Mouse (Mus musculus) right cerebral cortex, postnatal 25 days (tissue): ENCODE results near the gene Commd1.

ENCODE experiments used
- DNase-seq: peaks from one replicate; pipeline ENCODE4 v3.0.0; 2022

Commd1 gene

DNA sequence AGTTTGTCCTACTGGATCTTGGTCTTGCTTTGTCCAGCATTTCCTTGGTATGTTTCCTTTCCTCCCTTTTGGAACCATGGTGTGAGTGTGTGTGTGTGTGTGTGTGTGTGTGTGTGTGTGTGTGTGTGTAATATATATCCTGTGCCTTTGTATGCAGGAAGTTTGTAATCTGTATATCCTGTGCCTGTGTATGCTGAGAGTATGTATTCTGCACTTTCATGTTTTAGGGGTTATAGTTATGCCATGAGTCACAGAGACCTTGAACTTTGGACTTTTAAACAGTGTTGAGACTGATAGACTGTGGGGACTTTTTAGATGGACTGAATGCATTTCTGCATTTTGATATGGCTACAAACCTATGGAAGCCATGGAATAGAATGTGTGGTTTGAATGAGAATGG, 99.3 kb downstream of the Commd1 start:
- no peak for DNase-seq

DNA sequence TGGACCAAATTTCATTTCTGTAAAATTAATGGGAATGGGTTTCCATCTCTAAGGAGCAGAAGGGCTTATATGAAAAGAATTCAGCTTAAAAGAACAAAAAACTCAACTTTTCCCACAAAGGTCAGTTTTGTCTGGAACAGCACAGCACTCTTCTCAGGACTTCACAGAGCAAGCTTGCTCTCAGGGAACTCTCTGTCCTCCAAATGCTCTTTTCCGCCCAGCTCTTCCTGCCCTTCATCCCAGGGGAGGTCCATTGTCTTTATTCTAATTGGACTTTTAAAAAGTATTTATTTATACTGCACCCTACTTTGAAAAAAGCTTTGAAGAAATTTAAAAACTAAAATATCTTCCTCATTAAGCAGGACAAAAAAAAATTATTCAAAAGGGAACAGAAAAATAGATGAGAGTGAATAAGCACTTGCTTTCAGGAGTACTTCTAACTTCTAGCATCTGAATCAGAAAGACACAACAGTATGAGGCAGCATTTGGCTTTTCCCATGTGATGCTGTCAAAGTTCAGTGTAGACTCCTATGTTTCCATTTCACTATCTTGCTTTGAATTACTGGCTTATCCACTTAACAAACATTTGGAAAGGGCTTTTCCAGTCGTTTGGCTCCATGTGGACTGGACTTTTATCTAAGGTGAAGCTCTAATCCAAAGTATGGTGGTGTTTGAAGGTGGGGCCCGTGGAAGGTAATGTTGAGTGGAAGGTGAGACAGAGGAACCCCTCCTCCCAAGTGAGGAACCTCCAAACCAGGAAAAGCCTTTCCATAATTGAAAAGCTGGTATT, 101.6 kb downstream of the Commd1 start:
- no peak for DNase-seq

- DNase-seq, result no peak
Measured at GRCm38 (mm10) chr11:22879645-22880044, 102.5 kb downstream of the Commd1 start.

DNA sequence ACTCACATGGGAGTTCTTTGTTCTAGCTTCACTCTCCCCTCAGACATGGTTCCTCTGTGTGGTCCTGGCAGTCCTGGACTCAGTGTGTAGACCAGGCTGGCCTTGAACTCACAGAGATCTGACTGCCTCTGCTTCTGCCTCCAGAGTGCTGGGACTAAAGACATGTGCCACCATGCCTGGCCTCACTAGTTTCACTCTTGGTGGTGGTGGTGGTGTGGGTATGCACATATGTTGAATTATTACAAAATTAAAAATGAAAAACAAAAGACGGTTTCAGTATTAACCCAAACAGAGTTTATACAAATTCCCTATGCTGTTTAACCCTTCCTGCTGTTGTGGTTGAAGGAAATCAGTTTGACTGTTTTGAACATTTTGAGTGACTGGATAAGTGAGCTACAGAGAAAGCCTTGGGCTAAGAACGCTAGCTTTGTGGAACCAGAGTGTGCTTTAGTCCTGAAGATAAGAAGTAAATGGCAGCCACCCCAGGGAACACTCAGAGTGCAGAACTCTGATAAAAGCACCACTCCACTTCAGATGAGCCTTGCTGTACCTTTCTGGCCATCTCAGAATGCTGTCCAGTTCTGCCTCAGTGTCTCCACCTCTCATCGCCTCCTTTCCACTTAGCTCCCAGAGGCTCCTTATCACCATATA, 105.4 kb downstream of the Commd1 start:
- no peak for DNase-seq

- DNase-seq, result no peak
Measured at GRCm38 (mm10) chr11:22875279-22875678, 106.9 kb downstream of the Commd1 start.

DNA sequence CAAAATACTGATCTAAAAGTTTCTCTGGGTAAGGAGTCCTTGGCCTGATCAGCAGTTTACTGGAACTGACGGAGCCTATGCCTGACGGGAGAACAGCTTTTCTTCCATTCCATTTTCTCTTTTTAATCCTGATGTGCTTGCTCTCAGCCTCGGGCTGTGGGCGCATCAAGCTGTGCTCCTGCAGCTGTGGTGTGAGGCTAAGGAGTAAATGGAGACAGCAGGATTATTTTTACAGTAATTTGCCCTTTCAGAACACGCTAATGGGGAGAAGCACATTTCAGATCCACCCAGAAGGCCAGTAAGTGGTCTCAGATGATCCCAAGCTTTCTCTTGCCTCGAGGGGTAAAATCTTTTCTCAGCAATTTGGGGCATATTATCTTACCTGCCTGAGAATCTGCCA, 107.4 kb downstream of the Commd1 start:
- no peak for DNase-seq

DNA sequence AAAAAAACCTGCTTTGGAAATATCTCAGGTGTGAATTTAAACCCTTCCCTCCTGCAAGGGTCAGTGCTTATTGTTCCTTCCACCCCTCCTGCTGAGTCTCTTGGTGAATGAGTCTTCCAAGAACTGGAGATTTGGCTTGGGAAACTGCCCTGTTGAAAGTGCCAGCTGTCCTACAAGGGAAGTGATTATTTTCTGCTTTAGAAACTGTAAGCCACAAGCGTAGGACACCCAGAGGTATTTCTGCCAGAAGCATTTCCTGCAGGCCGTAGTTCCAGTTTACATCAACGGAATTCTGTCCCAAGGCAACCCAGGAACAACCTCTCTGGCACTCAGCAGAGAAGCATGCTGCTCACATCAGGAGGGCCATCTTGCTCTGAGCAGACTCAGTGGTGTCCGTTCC, 108.8 kb downstream of the Commd1 start:
- no peak for DNase-seq

GRCm38 (mm10) chr11:22872307-22872680, 109.9 kb downstream of the Commd1 start:
- DNase-seq, result no peak

DNA sequence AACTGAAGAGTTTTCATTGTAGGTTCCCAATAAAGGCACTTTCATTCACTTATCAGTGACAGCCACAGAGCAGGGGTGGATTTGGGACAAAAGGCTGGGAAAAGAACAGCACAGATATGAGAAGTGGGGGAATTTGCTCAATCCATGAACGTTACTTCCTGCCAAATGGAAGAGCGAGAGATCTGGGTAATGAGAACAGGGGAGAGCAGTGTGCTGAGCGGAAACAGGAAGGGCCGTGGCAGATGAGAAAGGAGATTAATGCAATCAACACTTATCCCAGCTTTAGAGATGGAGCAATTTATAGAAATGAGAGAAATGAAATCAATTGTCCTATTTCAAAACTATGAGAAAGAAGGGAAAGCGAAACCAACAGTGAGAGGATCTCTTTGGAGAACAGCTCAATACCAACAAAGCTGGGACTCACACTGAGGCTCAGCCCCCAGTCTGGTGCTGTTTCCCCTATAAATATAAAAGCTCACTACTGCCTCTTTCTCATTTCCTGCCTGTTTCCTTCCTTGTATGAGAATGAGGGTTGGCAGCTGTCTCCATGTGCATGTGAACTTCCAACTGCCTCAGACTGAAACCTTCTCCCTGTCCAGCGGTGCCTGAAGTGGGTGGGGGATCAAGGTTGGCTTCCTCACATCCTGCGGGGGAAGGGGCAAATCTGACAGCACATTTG, 110.4 kb downstream of the Commd1 start:
- no peak for DNase-seq

- DNase-seq, result no peak
Measured at GRCm38 (mm10) chr11:22868582-22868981, 113.6 kb downstream of the Commd1 start.

DNA sequence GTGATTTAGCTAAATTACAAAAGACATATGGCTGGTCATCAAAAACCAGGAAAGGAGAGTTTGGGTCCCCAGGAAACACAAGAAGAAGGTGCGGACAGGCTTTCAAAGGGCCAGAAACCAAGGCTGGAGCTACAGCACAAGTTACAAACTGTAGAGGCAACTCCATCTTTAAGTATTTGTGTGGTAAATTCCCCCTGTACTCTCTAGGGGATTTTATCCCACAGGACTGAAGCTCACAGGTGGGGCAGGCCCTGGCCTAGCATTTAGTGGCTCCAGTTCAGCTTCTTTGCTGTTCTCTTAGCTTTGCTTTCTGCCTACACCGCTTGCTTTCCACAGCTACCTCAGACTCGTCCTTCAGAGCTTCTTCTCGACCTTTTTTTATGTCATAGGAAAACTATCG, 114.5 kb downstream of the Commd1 start:
- no peak for DNase-seq

DNA sequence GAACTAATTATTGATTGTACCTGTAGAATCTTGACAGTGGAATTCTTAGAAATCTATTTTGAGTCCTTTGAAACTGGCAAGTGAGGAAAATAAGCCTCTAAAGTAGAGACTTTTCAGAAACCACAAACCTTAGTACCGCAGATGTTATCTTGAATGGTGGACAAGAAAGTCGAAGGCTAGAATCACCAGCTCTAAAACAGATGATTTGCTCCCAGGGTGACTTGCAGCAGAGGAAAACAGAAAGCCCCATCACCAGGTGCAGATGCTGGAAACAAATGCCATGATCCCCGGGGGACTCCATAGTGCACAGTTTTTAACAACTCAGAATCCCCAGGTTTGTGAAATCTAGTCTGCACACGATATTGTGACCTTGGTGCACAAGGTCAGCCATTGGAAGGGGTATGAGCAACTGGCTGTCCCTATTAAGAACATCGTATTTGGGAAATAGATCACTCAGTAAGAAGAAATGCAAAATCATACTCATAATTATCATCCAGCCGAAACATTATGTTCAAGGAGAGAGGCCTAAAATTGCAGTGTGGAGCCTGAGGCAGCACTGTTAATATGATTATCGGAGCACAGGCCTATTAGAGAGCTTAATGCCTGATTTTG, 116.4 kb downstream of the Commd1 start:
- DNase-seq, result no peak

DNA sequence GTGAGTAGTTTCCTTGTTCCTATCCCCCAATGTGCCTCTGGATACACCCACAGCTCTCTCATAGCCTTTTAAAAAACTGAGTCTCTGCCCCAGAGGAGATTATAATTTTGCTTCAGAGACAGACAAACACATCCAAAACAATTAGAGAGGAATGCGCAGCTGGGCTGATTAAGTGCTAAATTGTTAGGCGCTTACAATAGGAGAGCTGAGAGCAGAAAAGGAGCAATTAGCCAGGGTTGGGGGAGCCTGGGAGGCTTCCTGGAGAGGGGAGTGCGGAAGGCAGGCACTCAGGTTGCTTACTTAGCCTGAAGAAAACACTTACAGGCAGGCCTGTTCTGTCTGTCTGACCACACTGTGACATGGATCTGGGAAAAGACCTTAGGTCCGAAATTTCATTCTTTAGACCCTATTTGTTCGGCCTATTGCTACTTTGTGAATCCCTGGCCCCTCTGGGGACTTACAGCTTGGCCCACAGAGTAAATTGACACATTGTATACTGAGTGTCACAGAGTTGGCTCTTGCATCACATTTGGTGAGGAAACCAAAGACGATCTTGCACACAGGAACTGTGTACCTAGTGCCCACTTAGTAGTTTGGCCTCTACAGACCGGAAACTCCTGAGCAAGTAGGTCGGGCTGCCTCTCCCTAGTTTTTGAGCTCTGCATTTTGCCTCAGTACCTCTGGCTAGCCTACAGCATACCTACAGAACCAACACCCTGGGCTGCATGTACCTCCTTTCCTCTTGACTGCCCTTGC, 117.7 kb downstream of the Commd1 start:
- DNase-seq, result no peak

- DNase-seq, result no peak
Measured at GRCm38 (mm10) chr11:22863581-22863980, 118.6 kb downstream of the Commd1 start.

- DNase-seq, result no peak
Measured at GRCm38 (mm10) chr11:22861315-22861714, 120.9 kb downstream of the Commd1 start.

- no peak for DNase-seq
Measured at GRCm38 (mm10) chr11:22860335-22861227, 121.6 kb downstream of the Commd1 start, which contains the start of gene B3gnt2. TSS of gene B3gnt2 (minus strand) at chr11:22860961.

- DNase-seq, result peak; percentile 84
Measured at GRCm38 (mm10) chr11:22859633-22860334, 122.4 kb downstream of the Commd1 start.

DNA sequence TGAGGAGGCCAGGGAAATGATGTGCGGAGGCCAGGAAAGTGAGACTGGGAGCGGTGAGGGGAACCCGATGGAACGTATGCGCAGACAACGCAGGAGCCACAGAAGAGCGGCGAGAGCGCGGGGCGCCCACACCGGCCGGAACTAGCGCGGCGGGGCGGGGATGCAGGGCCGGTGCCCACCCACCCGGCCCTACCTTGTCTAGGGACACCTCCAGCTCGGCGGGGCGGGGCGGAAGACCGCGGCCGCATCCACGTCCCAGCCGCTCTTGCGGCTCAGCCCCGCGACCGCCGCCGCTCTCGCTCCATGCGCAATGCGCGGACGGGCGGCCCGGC, 122.9 kb downstream of the Commd1 start:
- no peak for DNase-seq

GRCm38 (mm10) chr11:22858441-22859300, 123.5 kb downstream of the Commd1 start:
- peak; percentile 19 for DNase-seq
